Mouse (Mus musculus) C2C12 (cell line): ENCODE data around the gene Dlx1.

ENCODE experiments used
- CTCF ChIP-seq: IDR thresholded peaks from one replicate; pipeline ENCODE4 v1.5.1; 2011; ENCODE audit not compliant: control insufficient read depth, insufficient read depth, insufficient read length
- FOSL1 ChIP-seq: IDR thresholded peaks from one replicate; pipeline ENCODE4 v1.8.0; 2011; ENCODE audit warnings: mild to moderate bottlenecking, low read length; ENCODE audit not compliant: poor library complexity, insufficient read depth, severe bottlenecking
- MYOG ChIP-seq: IDR thresholded peaks from one replicate; pipeline ENCODE4 v1.6.1; 2011; ENCODE audit not compliant: control insufficient read depth, insufficient read length; ENCODE audit errors: extremely low read depth

DNA sequence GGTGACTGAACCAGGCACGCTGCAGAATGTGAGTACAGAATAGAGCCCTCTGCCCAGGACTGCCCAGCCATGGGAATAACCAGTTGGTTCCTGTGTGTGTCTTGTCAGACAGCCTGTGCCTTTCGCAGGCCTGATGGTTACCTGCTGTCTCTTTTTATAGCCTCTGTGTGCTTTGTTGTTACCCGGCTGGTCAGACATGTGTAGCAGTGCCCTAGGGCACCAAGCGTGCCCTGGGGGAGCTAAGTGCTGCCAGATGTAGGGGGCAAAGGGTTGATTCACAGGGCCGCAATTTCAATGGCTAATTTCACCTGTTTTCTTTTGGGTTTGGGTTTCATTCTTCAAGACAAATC is 44.2 kb upstream of the Dlx1 start:
- TF ChIP-seq CTCF (no peak), FOSL1 (no peak), MYOG (no peak)
